Mouse (Mus musculus) bone marrow macrophage, adult 2 months (primary cell): ENCODE measurements around the gene Cers3.

Experiments used
- CTCF ChIP-seq: IDR thresholded peaks from 2 replicates; pipeline ENCODE4 v1.5.1; 2012; ENCODE audit warnings: low read depth, mild to moderate bottlenecking, low read length, moderate library complexity
- POLR2A ChIP-seq: IDR thresholded peaks from 2 replicates; pipeline ENCODE4 v1.6.1; 2012; ENCODE audit warnings: mild to moderate bottlenecking, low read depth, low read length, borderline replicate concordance

DNA sequence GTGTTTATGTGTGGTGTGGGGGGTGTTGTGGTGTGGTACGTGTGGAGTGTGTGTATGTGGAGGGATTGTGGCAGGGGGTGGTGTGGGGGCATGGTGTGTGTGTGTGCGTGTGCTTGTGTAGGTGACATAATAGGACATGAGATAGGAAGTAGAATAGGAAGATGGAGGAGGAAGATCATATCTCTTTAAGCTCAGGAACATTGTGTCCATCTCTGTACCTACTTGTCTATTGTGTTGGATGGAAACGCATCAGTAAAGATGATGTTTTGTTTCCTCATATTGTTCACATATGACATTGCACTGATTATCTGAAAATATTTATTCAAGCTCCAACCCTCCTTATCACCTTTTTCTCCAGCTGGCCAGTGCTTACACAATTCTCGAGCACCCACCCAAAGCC is 5.9 kb upstream of the Cers3 start:
- TF ChIP-seq POLR2A: no peak
- no peak for TF ChIP-seq CTCF
